Mouse (Mus musculus): ENCODE measurements around the gene Btk. TPM values are rescaled to one million over a fixed set of nuclear protein-coding genes. Genes with fewer than 3 reads are reported as not detected.
"Not testable (repeated sequence)": the region's sequence is repeated elsewhere in the genome, so short reads cannot be mapped to it uniquely, and the experiment has no call there.

The Btk gene
- polyA plus RNA-seq, 1 experiment from 2014 or later, result 1.1 TPM

DNA sequence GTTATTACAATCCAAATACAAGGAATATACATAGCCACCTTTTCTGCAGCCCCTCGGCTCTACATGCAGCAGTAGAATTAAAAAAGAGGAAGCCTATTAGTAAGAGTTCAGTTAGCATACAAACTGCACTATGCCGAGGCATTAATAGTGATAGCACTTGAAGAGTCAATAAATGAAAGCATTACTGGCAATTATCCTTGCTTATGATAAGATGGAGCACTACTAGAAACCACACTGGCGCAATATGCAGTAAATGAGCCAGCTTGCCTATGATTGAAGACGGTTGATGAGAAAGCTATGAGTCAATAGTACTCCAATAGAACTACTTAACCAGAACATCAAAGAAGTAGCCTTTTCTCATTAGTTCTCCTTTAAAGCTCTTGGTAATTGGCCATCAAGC is 5.5 kb downstream of the Btk start:
- no peak overlapping the region for H3K27ac ChIP-seq
- H3K4me3 ChIP-seq (replicated peaks), result no peak overlapping the region
- no peaks in the 10 kb centered on the region for H3K36me3 ChIP-seq
- H3K4me2 ChIP-seq, result no peak overlapping the region
- H3K9ac ChIP-seq, result no peak overlapping the region
- no peaks in the 10 kb centered on the region for H3K9me3 ChIP-seq (replicated peaks)
- 83% methylated on average over 4 of the region's 4 CpGs for WGBS
- H3K4me1 ChIP-seq, result no peaks in the 10 kb centered on the region
- peaks cover 8% of the 10 kb centered on the region; the same call in 1 of the 2 replicates for H3K27me3 ChIP-seq
- no peak for ATAC-seq (replicated peaks; ENCODE audit: low FRiP score)

- no peak overlapping the region for H3K4me3 ChIP-seq (replicated peaks)
- no peaks in the 10 kb centered on the region for H3K4me1 ChIP-seq
- WGBS, result 80% methylated on average over 8 of the region's 8 CpGs
- no peaks in the 10 kb centered on the region for H3K9me3 ChIP-seq (replicated peaks)
- no peak for ATAC-seq (replicated peaks; ENCODE audit: low FRiP score)
- H3K9ac ChIP-seq, result no peak overlapping the region
- H3K27me3 ChIP-seq, result peaks cover 28% of the 10 kb centered on the region
- H3K36me3 ChIP-seq, result no peaks in the 10 kb centered on the region
- no peak overlapping the region for H3K4me2 ChIP-seq
- no peak overlapping the region for H3K27ac ChIP-seq
These were observed 16.7 kb downstream of the Btk start for GRCm38 (mm10) chrX:134566536-134567222.

- Histone ChIP-seq H3K4me3 (replicated peaks) (no peak overlapping the region), H3K4me2 (no peak overlapping the region), H3K4me1 (no peaks in the 10 kb centered on the region), H3K9ac (no peak overlapping the region), H3K27ac (no peak overlapping the region), H3K36me3 (no peaks in the 10 kb centered on the region), H3K9me3 (replicated peaks) (no peaks in the 10 kb centered on the region), H3K27me3 (peaks cover 28% of the 10 kb centered on the region)
- WGBS, result 74% methylated on average over 4 of the region's 4 CpGs
- no peak for ATAC-seq (replicated peaks; ENCODE audit: low FRiP score)
These were observed 19.0 kb downstream of the Btk start for GRCm38 (mm10) chrX:134564326-134564725.

GRCm38 (mm10) chrX:134554425-134554824 is 28.9 kb downstream of the Btk start:
- Histone ChIP-seq H3K4me3 (replicated peaks) (no peak overlapping the region), H3K27ac (no peak overlapping the region), H3K9me3 (replicated peaks) (no peaks in the 10 kb centered on the region), H3K9ac (no peak overlapping the region), H3K4me1 (no peaks in the 10 kb centered on the region), H3K27me3 (no peaks in the 10 kb centered on the region), H3K4me2 (no peak overlapping the region), H3K36me3 (no peaks in the 10 kb centered on the region)
- WGBS, result 67% methylated on average over 6 of the region's 6 CpGs
- ATAC-seq (replicated peaks; ENCODE audit: low FRiP score), result no peak

- H3K4me3 ChIP-seq (replicated peaks), result no peak overlapping the region
These were observed 30.0 kb downstream of the Btk start for GRCm38 (mm10) chrX:134553326-134553725.

GRCm38 (mm10) chrX:134550903-134551302 is 32.5 kb downstream of the Btk start:
- Histone ChIP-seq H3K4me3 (replicated peaks) (no peak overlapping the region), H3K9ac (no peak overlapping the region), H3K4me1 (no peaks in the 10 kb centered on the region), H3K27ac (no peak overlapping the region), H3K27me3 (no peaks in the 10 kb centered on the region; the same call in 1 of the 2 replicates), H3K4me2 (no peak overlapping the region), H3K9me3 (replicated peaks) (no peaks in the 10 kb centered on the region), H3K36me3 (no peaks in the 10 kb centered on the region)
- ATAC-seq (replicated peaks; ENCODE audit: low FRiP score), result no peak
- 23% methylated on average over 5 of the region's 5 CpGs for WGBS

More at GRCm38 (mm10) chrX:134553326-134553725, 30.0 kb downstream of the Btk start:
- no peaks in the 10 kb centered on the region for H3K36me3 ChIP-seq
- no peak overlapping the region for H3K9ac ChIP-seq
- WGBS, result 89% methylated on average over 4 of the region's 4 CpGs
- no peak for ATAC-seq (replicated peaks; ENCODE audit: low FRiP score)
- H3K9me3 ChIP-seq (replicated peaks), result no peaks in the 10 kb centered on the region
- H3K27ac ChIP-seq, result no peak overlapping the region
- H3K4me2 ChIP-seq, result no peak overlapping the region
- H3K27me3 ChIP-seq, result no peaks in the 10 kb centered on the region
- H3K4me1 ChIP-seq, result no peaks in the 10 kb centered on the region

DNA sequence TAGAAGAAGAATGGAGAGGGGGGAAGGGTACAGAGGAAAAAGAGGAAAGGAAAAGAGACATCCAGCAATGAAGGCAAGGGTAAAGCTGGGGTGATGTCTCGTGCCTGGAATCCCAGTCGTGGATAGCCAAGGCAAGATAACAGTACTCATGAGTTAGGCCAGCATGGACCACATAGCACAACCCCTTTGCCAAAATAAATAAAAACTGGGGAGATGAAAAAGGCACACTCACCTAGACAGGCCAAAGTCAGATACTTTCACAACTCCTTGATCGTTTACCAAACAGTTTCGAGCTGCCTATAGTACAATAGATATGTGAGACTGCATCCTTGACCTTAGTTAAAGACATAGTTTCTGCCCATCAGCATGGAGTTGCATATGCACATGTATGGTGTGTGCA is 36.0 kb downstream of the Btk start:
- no peaks in the 10 kb centered on the region for H3K4me1 ChIP-seq
- no peaks in the 10 kb centered on the region; the same call in 1 of the 2 replicates for H3K27me3 ChIP-seq
- no peaks in the 10 kb centered on the region for H3K36me3 ChIP-seq
- H3K9ac ChIP-seq, result no peak overlapping the region
- H3K9me3 ChIP-seq (replicated peaks), result no peaks in the 10 kb centered on the region
- no peak overlapping the region for H3K27ac ChIP-seq
- 89% methylated on average over 4 of the region's 4 CpGs for WGBS
- ATAC-seq (replicated peaks; ENCODE audit: low FRiP score), result no peak
- no peak overlapping the region for H3K4me2 ChIP-seq
- H3K4me3 ChIP-seq (replicated peaks), result no peak overlapping the region

- H3K4me3 ChIP-seq (replicated peaks), result peak overlapping the region; percentile 56
- no peaks in the 10 kb centered on the region for H3K27me3 ChIP-seq
- ATAC-seq (replicated peaks; ENCODE audit: low FRiP score), result no peak; the same call in 1 of the 2 replicates
- no peaks in the 10 kb centered on the region for H3K4me1 ChIP-seq
- H3K36me3 ChIP-seq, result no peaks in the 10 kb centered on the region
- H3K9me3 ChIP-seq (replicated peaks), result no peaks in the 10 kb centered on the region
- peak overlapping the region; percentile 58 for H3K4me2 ChIP-seq
- WGBS, result 22% methylated on average over 6 of the region's 6 CpGs
- peak overlapping the region; percentile 89 for H3K27ac ChIP-seq
- 0 out of 2 replicates have a peak overlapping the region, but pooled peaks have one; percentile 50 for H3K9ac ChIP-seq
These were observed 41.4 kb downstream of the Btk start for GRCm38 (mm10) chrX:134541955-134542308.

DNA sequence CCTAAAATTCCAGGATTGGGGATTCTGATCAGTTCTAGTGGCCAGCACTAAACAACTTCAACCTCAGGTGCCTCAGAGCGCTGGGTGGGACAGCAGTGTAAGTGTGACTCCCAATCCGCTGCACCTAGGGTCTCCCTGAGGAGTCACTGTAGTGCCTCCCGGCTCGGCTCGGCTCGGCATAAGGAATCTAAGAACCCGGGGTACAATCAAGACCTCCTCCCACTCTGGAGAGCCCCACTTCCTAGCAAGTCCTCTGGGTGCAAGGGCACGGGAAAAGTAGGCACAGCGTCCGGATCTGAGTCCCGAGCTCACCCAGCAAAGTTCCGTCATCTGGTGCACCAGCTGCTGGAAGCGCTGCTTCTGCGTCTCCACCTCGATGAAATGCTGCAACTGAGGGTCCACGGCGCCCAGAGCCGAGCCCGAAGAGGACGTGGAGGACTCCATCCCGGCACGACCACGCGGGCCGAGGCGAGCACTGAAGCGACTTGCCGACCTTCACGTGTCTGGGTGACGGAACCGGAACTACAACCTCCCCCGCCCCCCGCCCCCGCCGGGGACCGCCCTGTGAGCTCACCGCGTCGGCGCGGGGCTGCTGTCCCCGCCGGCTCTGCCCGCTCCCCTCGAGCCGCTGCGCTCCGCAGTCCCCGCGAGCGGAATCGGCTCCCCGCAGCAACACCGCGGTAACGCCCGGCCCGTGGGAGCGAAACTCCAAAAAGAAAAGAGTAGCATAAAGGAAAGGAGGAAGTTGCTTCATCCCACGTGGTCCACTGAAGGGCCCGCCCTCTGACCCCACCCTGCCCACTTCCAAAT is 42.0 kb downstream of the Btk start, which contains the start of gene Timm8a1:
Gene Timm8a1 (minus strand): TSS at position 721 of the 810 bp plus-strand sequence.
- H3K4me3 ChIP-seq (replicated peaks), result peak within 1 kb of the TSS; percentile 56
- H3K27me3 ChIP-seq, result no peaks in the 10 kb centered on the region
- ATAC-seq (replicated peaks; ENCODE audit: low FRiP score), result peak; percentile 96
- H3K4me2 ChIP-seq, result peak within 1 kb of the TSS; percentile 58
- H3K27ac ChIP-seq, result peak within 1 kb of the TSS; percentile 89
- H3K4me1 ChIP-seq, result no peaks in the 10 kb centered on the region
- peak within 1 kb of the TSS; percentile 53 for H3K9ac ChIP-seq
- no peaks in the 10 kb centered on the region; the same call in 1 of the 2 replicates for H3K36me3 ChIP-seq
- whole genome bisulfite sequencing, result 21% methylated on average over 61 of the region's 61 CpGs
- H3K9me3 ChIP-seq (replicated peaks), result no peaks in the 10 kb centered on the region

- 0 out of 2 replicates have a peak, but pooled peaks have one; percentile 40 for ATAC-seq (replicated peaks; ENCODE audit: low FRiP score)
- Histone ChIP-seq H3K27ac (peak overlapping the region; percentile 89; the same call in 1 of the 2 replicates), H3K4me2 (peak overlapping the region; percentile 58), H3K4me3 (replicated peaks) (peak overlapping the region; percentile 56), H3K27me3 (no peaks in the 10 kb centered on the region), H3K4me1 (no peaks in the 10 kb centered on the region), H3K9me3 (replicated peaks) (no peaks in the 10 kb centered on the region), H3K9ac (peak overlapping the region; percentile 53), H3K36me3 (peaks cover 6% of the 10 kb centered on the region; the same call in 1 of the 2 replicates)
- 38% methylated on average over 12 of the region's 12 CpGs for WGBS
These were observed 42.8 kb downstream of the Btk start for GRCm38 (mm10) chrX:134540414-134541135.

- Histone ChIP-seq H3K4me2 (peak overlapping the region; percentile 58), H3K36me3 (peaks cover 10% of the 10 kb centered on the region; the same call in 1 of the 2 replicates), H3K4me3 (replicated peaks) (peak overlapping the region; percentile 56; the same call in 1 of the 2 replicates)
- WGBS, result 87% methylated on average over 10 of the region's 10 CpGs
- ATAC-seq (replicated peaks; ENCODE audit: low FRiP score); H3K9ac ChIP-seq; H3K9me3 ChIP-seq (replicated peaks); H3K4me1 ChIP-seq; H3K27me3 ChIP-seq; H3K27ac ChIP-seq: not testable (repeated sequence)
These were observed 43.6 kb downstream of the Btk start for GRCm38 (mm10) chrX:134539795-134540194.
